In genomic region chr12:73705097-73705690, GRCm38 (mm10) we compare ENCODE assay signal across 8 mouse cellular contexts.
DNase-seq lines count a peak whose midpoint lies in the region; ATAC-seq and TF ChIP-seq lines count a peak whose summit lies in the region.

No protein-coding gene starts in this region.

- intact Hi-C loops in left cerebral cortex, postnatal 25 days (cut with DNase I), result loop anchor here (1.0 to 5.0 kb wide), 4 partner anchors 262 to 614 kb away; no protein-coding TSS in a partner anchor

- no peaks in the 10 kb centered on the region; the same call in 1 of the 2 replicates for H3K36me3 ChIP-seq in spleen, adult 2 months (ENCODE audit: control insufficient read depth, insufficient read depth, low read length)

- TF ChIP-seq POLR2A in spleen, adult 2 months (IDR thresholded peaks at IDR 0.05; ENCODE audit: low read depth, low read length), result no peak

- TF ChIP-seq CTCF in spleen, adult 2 months (IDR thresholded peaks at IDR 0.05; ENCODE audit: extremely low read depth, insufficient read depth, insufficient read length, insufficient replicate concordance), result peak; percentile 53; the same call in 1 of the 2 replicates

- H3K4me3 ChIP-seq in spleen, adult 2 months (ENCODE audit: extremely low read depth, insufficient read depth, insufficient read length), result no peak overlapping the region

- 72% methylated on average over 7 of the region's 7 CpGs for WGBS in spleen, adult 2 months

- H3K27me3 ChIP-seq in spleen, adult 2 months (ENCODE audit: control insufficient read depth, insufficient read depth, low read length), result no peaks in the 10 kb centered on the region

- H3K4me1 ChIP-seq in spleen, adult 2 months (ENCODE audit: control insufficient read depth, insufficient read depth, insufficient read length), result peaks cover 3% of the 10 kb centered on the region; the same call in 1 of the 2 replicates

- no peak overlapping the region for H3K27ac ChIP-seq in spleen, adult 2 months (ENCODE audit: insufficient read depth, low read length)

- ATAC-seq in hematopoietic stem cell, adult 5-6 weeks (replicated peaks in 1 of 2; ENCODE audit: insufficient read depth in 1 of 2, low FRiP score in 2 of 2, low TSS enrichment in 1 of 2, low read depth in 1 of 2, poor library complexity in 2 of 2, severe bottlenecking in 2 of 2), result peak; percentile 31 to 50; a peak in 2 of 4 replicates
- ATAC-seq in erythroblast, adult 5-6 weeks (replicated peaks; ENCODE audit: low FRiP score, poor library complexity, severe bottlenecking), result no peak

- peak in 1 of 2 experiments; percentile 24 for DNase-seq in spleen, adult 2 months (ENCODE audit: low read depth in 1 of 2, low spot score in 2 of 2)
- no peak for DNase-seq in spleen, adult 12 weeks (ENCODE audit: low spot score)
- peak; percentile 78 for DNase-seq in adipocyte (ENCODE audit: low spot score)
- DNase-seq in embryo, embryonic 10 days (ENCODE audit: low spot score), result peak; percentile 70
- DNase-seq in left cerebral cortex, postnatal 25 days (ENCODE audit: low spot score in 2 of 2), result peak; percentile 55 to 59
- peak; percentile 38 for DNase-seq in neural tube, embryonic 10.5 days (ENCODE audit: extremely low spot score, low spot score)
